Mouse (Mus musculus) bone marrow, adult 2 months (tissue): ENCODE results near the gene Olfr1040.

Experiments
- CTCF ChIP-seq: fragments of 200-500 bp; IDR thresholded peaks from 2 replicates; pipeline ENCODE4 v1.5.1; 2011; ENCODE audit warnings: low read length, control low read depth; ENCODE audit not compliant: control insufficient read depth, insufficient read depth
- POLR2A ChIP-seq: fragments of 200-500 bp; IDR thresholded peaks from 2 replicates; pipeline ENCODE4 v1.6.1; 2011; ENCODE audit warnings: low read depth, mild to moderate bottlenecking, control low read depth, low read length, borderline replicate concordance; ENCODE audit not compliant: control insufficient read depth

- TF ChIP-seq CTCF (no peak), POLR2A (no peak)
These were observed 20.9 kb upstream of the Olfr1040 start, which contains the start of gene Olfr1043 for GRCm38 (mm10) chr2:86167422-86167821.
